Mouse (Mus musculus) forebrain, embryonic 14.5 days (tissue): ENCODE data around the gene Tpm3. TPM values are rescaled to one million over a fixed set of nuclear protein-coding genes. Genes with fewer than 3 reads are reported as not detected.
A peak's percentile ranks its signal among the peaks of the same experiment; 100 is the strongest.

Experiments
- ATAC-seq: fragments of 200-750 bp; cut with Nextera tagmentation; 2 replicates; pipeline ENCODE4 v1.8.0; 2017; ENCODE audit warnings: mild to moderate bottlenecking, moderate library complexity
- DNase-seq: peaks from one replicate; pipeline ENCODE4 v3.0.0-alpha.2; 2015; ENCODE audit warnings: low spot score
- H3K27ac ChIP-seq: fragments of 300-500 bp; sonication (generic); 2 replicates; pipeline ENCODE4 v1.5.1; 2014; ENCODE audit warnings: low read depth, mild to moderate bottlenecking, control low read depth, low read length, moderate library complexity
- H3K27me3 ChIP-seq: fragments of 300-500 bp; sonication (generic); replicated peaks from 2 replicates; pipeline ENCODE4 v1.6.1; 2014; ENCODE audit warnings: low read length, control low read depth, mixed read lengths; ENCODE audit not compliant: control insufficient read depth, insufficient read depth
- H3K36me3 ChIP-seq: fragments of 300-500 bp; sonication (generic); 2 replicates; pipeline ENCODE4 v1.6.1; 2014; ENCODE audit warnings: low read length, control low read depth; ENCODE audit not compliant: control insufficient read depth, insufficient read depth
- H3K4me1 ChIP-seq: fragments of 300-500 bp; sonication (generic); 2 replicates; pipeline ENCODE4 v1.6.1; 2014; ENCODE audit warnings: antibody characterized with exemption, low read length, control low read depth; ENCODE audit not compliant: control insufficient read depth, insufficient read depth
- H3K4me2 ChIP-seq: fragments of 300-500 bp; sonication (generic); 2 replicates; pipeline ENCODE4 v1.6.1; 2014; ENCODE audit warnings: mild to moderate bottlenecking, control low read depth, low read length
- H3K4me3 ChIP-seq: fragments of 300-500 bp; sonication (generic); 2 replicates; pipeline ENCODE4 v1.5.1; 2014; ENCODE audit warnings: low read depth, low read length, control low read depth
- H3K9ac ChIP-seq: fragments of 300-500 bp; sonication (generic); 2 replicates; pipeline ENCODE4 v1.6.1; 2014; ENCODE audit warnings: mild to moderate bottlenecking, low read length, control low read depth, moderate library complexity
- H3K9me3 ChIP-seq: fragments of 300-500 bp; sonication (generic); replicated peaks from 2 replicates; pipeline ENCODE4 v1.6.1; 2016; ENCODE audit warnings: low read length, control low read depth, mixed read lengths; ENCODE audit not compliant: control insufficient read depth
- WGBS: fragments of 180-500 bp; shearing (Covaris S2); extraction: QIAGEN DNeasy Blood & Tissue Kit; methylation state at CpG from one replicate; pipeline ENCODE4 v1.1.7; 2014; 5-methylcytosine and 5-hydroxymethylcytosine counted together
- polyA plus RNA-seq: library from polyadenylated mRNA; unstranded; fragments of >200 nt; fragmentation: Nextera tagmentation; extraction: Ambion mirVana; gene quantifications from 2 replicates; pipeline ENCODE4 v1.2.1, GENCODE M21; 2014

The Tpm3 gene
- polyA plus RNA-seq, 1 experiment from 2014 or later: 385 TPM

GRCm38 (mm10) chr3:90064383-90064782 is 8.1 kb upstream of the Tpm3 start:
- Histone ChIP-seq H3K9me3 (no peaks in the 10 kb centered on the region), H3K36me3 (peaks cover 60% of the 10 kb centered on the region), H3K9ac (no peak overlapping the region), H3K27ac (no peak overlapping the region), H3K27me3 (no peaks in the 10 kb centered on the region), H3K4me3 (no peak overlapping the region), H3K4me1 (no peaks in the 10 kb centered on the region), H3K4me2 (no peak overlapping the region)
- 81% methylated on average over 3 of the region's 3 CpGs for WGBS
- DNase-seq (no peak), ATAC-seq (no peak)

- no peak overlapping the region for H3K27ac ChIP-seq
- H3K36me3 ChIP-seq: peaks cover 50% of the 10 kb centered on the region
- no peak overlapping the region for H3K9ac ChIP-seq
- no peaks in the 10 kb centered on the region for H3K27me3 ChIP-seq
- H3K4me3 ChIP-seq: no peak overlapping the region
- no peaks in the 10 kb centered on the region for H3K9me3 ChIP-seq
- 61% methylated on average over 3 of the region's 3 CpGs for WGBS
- H3K4me2 ChIP-seq: no peak overlapping the region
- 0 out of 2 replicates have a peak, but pooled peaks have one; percentile 23 for ATAC-seq
- peak; percentile 57 for DNase-seq
- no peaks in the 10 kb centered on the region for H3K4me1 ChIP-seq
Observed at GRCm38 (mm10) chr3:90065553-90065952, 6.9 kb upstream of the Tpm3 start.

- H3K9ac ChIP-seq: no peak overlapping the region
- H3K27ac ChIP-seq: no peak overlapping the region
- H3K36me3 ChIP-seq: peaks cover 28% of the 10 kb centered on the region
- no peak for DNase-seq
- no peak for ATAC-seq
- H3K27me3 ChIP-seq: no peaks in the 10 kb centered on the region
- WGBS: 92% methylated on average over 4 of the region's 4 CpGs
- no peaks in the 10 kb centered on the region for H3K4me1 ChIP-seq
- no peak overlapping the region for H3K4me2 ChIP-seq
- H3K9me3 ChIP-seq: no peaks in the 10 kb centered on the region
- no peak overlapping the region for H3K4me3 ChIP-seq
Observed at GRCm38 (mm10) chr3:90067851-90068250, 4.6 kb upstream of the Tpm3 start.

- ATAC-seq (no peak), DNase-seq (no peak)
- Histone ChIP-seq H3K4me3 (no peak overlapping the region), H3K27me3 (no peaks in the 10 kb centered on the region), H3K9ac (no peak overlapping the region), H3K4me1 (no peaks in the 10 kb centered on the region), H3K9me3 (no peaks in the 10 kb centered on the region), H3K27ac (no peak overlapping the region), H3K36me3 (peaks cover 12% of the 10 kb centered on the region; the same call in 1 of the 2 replicates), H3K4me2 (no peak overlapping the region)
- 81% methylated on average over 7 of the region's 7 CpGs for WGBS
Observed at GRCm38 (mm10) chr3:90069688-90070087, 2.8 kb upstream of the Tpm3 start.

- no peak overlapping the region for H3K9ac ChIP-seq
- peak; percentile 86 for DNase-seq
- no peaks in the 10 kb centered on the region for H3K27me3 ChIP-seq
- no peaks in the 10 kb centered on the region for H3K9me3 ChIP-seq
- H3K4me3 ChIP-seq: no peak overlapping the region
- H3K4me1 ChIP-seq: peaks cover 14% of the 10 kb centered on the region; the same call in 1 of the 2 replicates
- H3K4me2 ChIP-seq: no peak overlapping the region
- H3K27ac ChIP-seq: no peak overlapping the region
- H3K36me3 ChIP-seq: no peaks in the 10 kb centered on the region
- no peak for ATAC-seq
- 9% methylated on average over 5 of the region's 5 CpGs for WGBS
Observed at GRCm38 (mm10) chr3:90076921-90077716, 4.7 kb downstream of the Tpm3 start.

- no peak overlapping the region for H3K4me2 ChIP-seq
- no peak for DNase-seq
- no peak overlapping the region for H3K9ac ChIP-seq
- ATAC-seq: no peak
- no peak overlapping the region for H3K27ac ChIP-seq
- H3K36me3 ChIP-seq: no peaks in the 10 kb centered on the region
- peaks cover 18% of the 10 kb centered on the region for H3K4me1 ChIP-seq
- no peaks in the 10 kb centered on the region for H3K27me3 ChIP-seq
- no peaks in the 10 kb centered on the region for H3K9me3 ChIP-seq
- 57% methylated on average over 5 of the region's 5 CpGs for WGBS
- no peak overlapping the region for H3K4me3 ChIP-seq
Observed at GRCm38 (mm10) chr3:90078224-90078623, 5.8 kb downstream of the Tpm3 start.

GRCm38 (mm10) chr3:90079133-90079762 is 6.8 kb downstream of the Tpm3 start:
- Histone ChIP-seq H3K4me2 (peak overlapping the region; percentile 93), H3K36me3 (no peaks in the 10 kb centered on the region), H3K9me3 (no peaks in the 10 kb centered on the region), H3K27me3 (no peaks in the 10 kb centered on the region), H3K4me1 (peaks cover 28% of the 10 kb centered on the region), H3K4me3 (peak overlapping the region; percentile 85), H3K27ac (peak overlapping the region; percentile 93), H3K9ac (peak overlapping the region; percentile 89)
- peak; percentile 95 for ATAC-seq
- peak; percentile 96 for DNase-seq
- under 1% methylated on average over 33 of the region's 33 CpGs for WGBS

GRCm38 (mm10) chr3:90079763-90080497 is 7.5 kb downstream of the Tpm3 start:
- peaks cover 28% of the 10 kb centered on the region for H3K4me1 ChIP-seq
- H3K4me3 ChIP-seq: peak overlapping the region; percentile 85
- no peaks in the 10 kb centered on the region for H3K27me3 ChIP-seq
- ATAC-seq (peak; percentile 72), DNase-seq (peak; percentile 60)
- no peaks in the 10 kb centered on the region for H3K9me3 ChIP-seq
- H3K4me2 ChIP-seq: peak overlapping the region; percentile 93
- H3K9ac ChIP-seq: peak overlapping the region; percentile 89
- peak overlapping the region; percentile 93 for H3K27ac ChIP-seq
- no peaks in the 10 kb centered on the region for H3K36me3 ChIP-seq
- under 1% methylated on average over 53 of the region's 53 CpGs for WGBS
